Mouse (Mus musculus): Measurements from ENCODE around the gene Trappc12.
"Not testable (repeated sequence)": the region's sequence is repeated elsewhere in the genome, so short reads cannot be mapped to it uniquely, and the experiment has no call there.

The Trappc12 gene

DNA sequence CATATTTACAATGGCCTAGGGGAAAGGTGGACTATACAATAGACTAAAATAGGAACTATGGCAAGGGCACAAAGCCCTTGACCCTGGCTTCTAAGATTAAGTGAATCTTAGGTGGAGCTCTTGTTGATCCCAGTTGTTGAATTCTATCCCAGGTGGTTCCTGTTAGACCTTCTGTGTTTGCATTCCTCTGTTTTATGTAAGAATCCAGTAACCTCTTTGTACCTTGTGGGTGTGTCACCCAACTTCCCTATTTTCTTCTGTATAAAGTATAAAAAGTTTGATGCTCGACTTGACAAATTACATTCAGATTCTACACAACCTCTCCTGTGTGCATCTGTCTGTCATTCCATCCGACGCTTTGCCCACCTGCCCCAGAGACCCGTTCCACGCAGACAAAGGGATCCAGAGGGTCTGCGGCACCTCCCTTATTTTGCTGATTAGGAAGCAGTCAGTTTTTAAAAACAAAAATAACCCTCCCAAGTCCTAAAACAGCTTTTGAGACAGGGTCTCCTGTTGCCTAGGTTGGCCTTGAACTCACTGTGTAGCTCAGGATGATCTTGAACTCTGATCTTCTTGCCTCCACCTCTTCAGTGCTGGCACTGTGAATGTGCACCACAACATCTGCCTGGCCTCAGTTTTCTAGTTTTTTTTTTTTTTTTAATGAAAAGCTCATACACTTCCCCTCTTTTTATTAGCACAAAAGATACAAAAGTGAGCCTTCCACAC lies 16.6 kb downstream of the Trappc12 start:
- not testable (repeated sequence) for DNase-seq (ENCODE audit: low spot score)

DNA sequence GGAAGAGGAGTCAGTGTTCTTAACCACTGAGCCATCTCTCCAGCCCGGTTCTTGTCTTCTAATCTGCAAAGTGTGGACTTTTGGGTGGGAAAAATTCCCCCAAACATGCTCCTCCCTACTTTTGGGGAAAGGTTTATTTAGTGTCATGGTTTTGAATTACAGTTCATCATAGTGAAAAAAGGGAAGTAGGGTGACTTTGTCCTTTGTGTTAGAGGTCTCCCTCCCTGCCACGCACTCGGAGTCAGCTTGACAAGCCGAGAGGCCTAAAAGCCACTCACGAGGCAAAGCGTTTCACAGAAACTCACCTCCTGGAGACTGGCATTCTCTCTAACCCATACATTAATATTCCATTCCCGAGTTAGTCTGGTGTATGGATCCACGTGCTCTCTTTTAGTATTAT lies 17.6 kb downstream of the Trappc12 start:
- no peak for DNase-seq (ENCODE audit: low spot score)

DNA sequence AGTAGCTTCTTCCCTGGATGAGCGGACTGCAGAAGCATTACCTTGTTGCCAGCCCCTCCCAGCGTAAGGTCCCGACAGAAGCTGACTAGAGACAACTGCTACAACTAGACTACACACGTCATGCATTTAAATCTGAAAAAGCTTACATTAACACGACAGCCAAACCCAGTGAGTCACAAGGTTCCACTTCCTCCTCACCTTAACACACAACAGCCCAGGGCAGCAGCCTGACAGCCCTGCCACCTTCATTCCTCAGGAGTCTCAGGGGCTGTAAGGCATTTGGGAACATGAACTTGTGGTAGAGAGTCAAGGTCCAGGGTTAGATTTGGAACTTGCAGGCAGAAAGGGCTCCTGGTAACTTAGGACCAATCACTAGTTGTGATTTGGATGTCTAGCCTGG lies 23.2 kb downstream of the Trappc12 start:
- no peak for DNase-seq (ENCODE audit: low spot score)

- no peak for DNase-seq (ENCODE audit: low spot score)
Measured at GRCm38 (mm10) chr12:28726204-28726603, 24.1 kb downstream of the Trappc12 start.

- no peak for DNase-seq (ENCODE audit: low spot score)
Measured at GRCm38 (mm10) chr12:28724366-28724765, 25.9 kb downstream of the Trappc12 start.

DNA sequence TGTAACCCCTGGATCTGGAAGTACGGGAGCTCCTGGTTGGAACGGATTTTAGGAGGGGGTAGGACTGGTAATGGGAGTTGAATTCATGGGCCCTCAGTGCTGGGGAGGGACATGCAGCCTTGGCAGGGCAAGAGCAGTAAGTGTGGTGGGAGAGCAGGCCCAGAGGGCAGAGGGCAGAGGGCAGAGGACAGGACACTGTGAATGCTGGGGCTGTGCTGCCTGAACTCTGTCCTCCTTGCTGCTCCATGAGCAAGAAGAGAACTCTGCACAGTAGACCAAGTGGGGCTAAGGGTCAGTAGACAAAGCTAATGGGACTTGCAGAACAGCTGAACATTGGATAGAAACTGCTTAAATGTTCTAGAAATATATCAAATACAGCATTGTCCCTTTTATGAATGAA lies 32.2 kb downstream of the Trappc12 start:
- no peak for DNase-seq (ENCODE audit: low spot score)

DNA sequence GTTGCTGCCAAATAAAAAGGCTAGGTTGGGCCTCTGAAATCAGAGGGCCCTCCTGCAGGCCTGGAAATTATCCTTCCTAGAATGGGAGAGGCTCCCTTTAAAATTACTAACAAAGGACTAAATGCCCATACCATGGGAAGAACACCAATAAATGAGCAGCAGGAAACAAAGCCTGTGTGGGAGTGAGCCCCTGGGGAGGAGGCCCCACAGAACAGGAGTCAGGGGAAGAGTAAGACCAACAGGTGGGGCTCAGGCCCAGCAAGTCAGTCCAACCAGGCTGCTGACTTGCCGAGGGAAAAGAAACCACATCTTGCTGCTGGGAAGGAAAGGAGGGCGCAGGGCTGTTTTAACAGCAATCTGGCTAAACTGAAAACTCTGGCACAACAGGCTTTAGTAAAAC lies 33.2 kb downstream of the Trappc12 start:
- DNase-seq (ENCODE audit: low spot score), result no peak

DNA sequence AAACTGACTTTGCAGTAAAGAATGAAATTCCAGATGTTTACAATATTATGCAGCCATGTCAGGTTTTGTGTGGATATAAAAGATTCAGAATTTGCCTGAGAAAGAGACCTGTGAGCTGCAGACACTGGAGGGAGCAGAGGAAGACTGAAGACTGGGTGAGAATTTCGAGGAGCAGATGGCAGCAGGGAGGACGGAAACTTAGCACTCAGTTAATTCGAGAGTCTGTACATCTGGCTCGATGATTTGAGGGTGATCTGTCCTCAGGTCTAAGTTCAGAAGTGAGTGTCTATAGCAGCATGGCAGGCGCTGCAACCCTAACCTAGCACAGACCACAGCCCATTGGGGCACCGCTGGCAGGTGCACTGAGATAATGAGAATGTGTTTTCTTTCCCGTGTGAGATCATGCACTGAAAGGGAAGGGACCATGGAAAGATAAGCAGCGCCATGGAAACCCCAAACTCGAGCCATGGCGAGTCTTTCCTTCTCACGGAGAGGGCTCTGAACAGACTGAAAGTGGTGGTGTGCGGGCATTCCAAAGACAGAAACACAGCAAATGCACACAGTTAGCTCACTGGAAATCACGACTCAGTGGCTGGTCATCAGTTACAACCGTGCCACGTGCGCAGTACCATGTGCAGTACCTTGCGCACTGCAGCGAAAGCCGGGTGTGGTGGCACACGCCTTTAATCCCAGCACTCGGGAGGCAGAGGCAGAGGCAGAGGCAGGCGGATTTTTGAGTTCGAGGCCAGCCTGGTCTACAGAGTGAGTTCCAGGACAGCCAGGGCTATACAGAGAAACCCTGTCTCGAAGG lies 35.2 kb downstream of the Trappc12 start:
- DNase-seq (ENCODE audit: low spot score), result no peak

DNA sequence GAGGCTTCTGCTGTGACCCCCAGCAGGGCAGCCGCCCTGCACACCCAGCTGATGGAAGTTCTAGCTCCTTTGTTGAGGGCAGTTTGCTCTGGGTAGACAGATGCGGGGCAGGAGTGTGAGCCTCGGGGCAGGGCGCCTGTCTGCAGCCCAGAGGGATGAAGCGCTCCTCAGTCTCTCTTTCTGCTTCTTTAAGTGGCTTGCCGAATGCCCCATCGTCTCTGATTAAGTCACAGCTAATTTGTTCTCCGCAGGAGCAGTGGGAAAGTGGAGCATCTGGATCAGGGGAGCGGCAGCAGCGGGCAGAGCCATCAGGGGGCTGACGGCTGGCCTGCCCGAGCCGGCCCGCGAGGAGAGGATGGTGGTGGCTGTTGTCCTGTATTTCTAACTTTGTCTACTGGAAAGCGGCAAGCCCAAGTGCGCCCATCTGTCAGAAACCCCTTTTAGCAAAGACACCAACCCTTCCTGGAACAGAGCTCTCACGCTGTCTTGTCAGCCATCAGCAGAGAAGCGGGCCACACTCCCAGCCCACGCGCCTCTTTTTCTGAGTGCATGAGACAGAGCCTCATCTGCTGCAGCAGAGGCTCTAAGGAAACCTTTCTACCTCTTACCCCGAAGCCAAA lies 39.6 kb downstream of the Trappc12 start:
- peak; percentile 81 for DNase-seq (ENCODE audit: low spot score)

DNA sequence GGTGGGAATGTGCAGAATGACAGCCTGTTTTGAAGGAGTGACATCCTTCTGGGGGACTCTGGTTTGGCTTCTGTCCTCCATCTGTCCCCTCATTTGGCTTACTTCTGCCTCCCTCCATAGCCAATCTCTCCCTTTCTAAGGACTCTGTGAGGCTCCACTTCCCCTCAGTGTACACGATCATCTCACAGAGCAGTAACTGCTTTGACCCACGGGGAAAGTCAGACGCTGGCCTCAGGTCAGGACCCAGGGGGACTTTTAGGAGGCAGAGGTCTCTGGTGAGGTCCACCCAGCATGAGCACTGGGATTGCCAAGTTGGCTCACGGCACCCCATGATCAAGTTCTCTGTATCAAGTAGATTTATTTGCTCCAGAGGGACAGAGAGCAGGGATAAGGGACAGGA lies 42.1 kb downstream of the Trappc12 start:
- DNase-seq (ENCODE audit: low spot score), result no peak

GRCm38 (mm10) chr12:28705204-28705603 lies 45.1 kb downstream of the Trappc12 start:
- no peak for DNase-seq (ENCODE audit: low spot score)

DNA sequence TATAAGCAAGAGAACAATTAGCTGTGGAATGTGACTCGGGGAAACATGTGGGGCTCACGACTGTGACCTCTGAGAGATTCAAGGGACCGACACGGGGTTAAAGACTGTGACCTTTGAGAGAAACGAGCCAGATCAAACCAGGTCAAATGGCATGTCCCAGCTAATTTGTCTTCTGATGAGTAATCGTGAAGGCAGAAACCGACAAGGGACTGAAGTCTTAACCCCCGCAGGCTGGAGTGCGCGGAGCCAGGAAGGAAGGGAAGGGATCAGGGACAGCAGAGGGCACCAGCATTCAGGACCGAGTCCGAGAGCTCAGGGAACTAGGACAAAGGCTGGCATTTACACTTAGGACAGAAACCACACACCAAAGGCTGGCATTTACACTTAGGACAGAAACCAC lies 45.9 kb downstream of the Trappc12 start:
- DNase-seq (ENCODE audit: low spot score), result no peak

- DNase-seq (ENCODE audit: low spot score), result peak; percentile 68
Measured at GRCm38 (mm10) chr12:28701302-28701701, 49.0 kb downstream of the Trappc12 start.

- no peak for DNase-seq (ENCODE audit: low spot score)
Measured at GRCm38 (mm10) chr12:28700561-28701025, 49.7 kb downstream of the Trappc12 start.

- DNase-seq (ENCODE audit: low spot score), result no peak
Measured at GRCm38 (mm10) chr12:28700101-28700511, 50.2 kb downstream of the Trappc12 start.

DNA sequence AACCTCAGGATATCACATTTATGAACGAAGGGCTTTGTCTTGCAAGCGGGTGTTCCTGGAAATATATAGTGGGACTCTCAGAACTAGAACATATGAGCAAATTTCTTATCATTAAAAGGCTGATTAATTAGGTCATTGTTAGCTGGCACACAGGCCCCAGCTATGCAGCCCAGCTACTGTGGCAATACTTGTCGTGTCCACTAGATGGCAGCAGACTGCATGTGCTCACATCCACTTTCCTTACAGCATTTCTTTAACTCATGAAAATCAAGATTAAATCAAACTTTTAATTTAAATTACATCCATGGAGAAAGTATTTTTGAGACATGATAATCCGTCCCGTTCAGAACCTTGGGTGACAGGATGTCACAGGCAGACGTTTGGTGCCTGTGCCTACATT lies 50.6 kb downstream of the Trappc12 start:
- peak; percentile 83 for DNase-seq (ENCODE audit: low spot score)

- no peak for DNase-seq (ENCODE audit: low spot score)
Measured at GRCm38 (mm10) chr12:28699086-28699485, 51.2 kb downstream of the Trappc12 start.

GRCm38 (mm10) chr12:28697821-28698595 lies 52.3 kb downstream of the Trappc12 start:
- DNase-seq (ENCODE audit: low spot score), result no peak

GRCm38 (mm10) chr12:28694776-28695175 lies 55.5 kb downstream of the Trappc12 start:
- DNase-seq (ENCODE audit: low spot score), result no peak

DNA sequence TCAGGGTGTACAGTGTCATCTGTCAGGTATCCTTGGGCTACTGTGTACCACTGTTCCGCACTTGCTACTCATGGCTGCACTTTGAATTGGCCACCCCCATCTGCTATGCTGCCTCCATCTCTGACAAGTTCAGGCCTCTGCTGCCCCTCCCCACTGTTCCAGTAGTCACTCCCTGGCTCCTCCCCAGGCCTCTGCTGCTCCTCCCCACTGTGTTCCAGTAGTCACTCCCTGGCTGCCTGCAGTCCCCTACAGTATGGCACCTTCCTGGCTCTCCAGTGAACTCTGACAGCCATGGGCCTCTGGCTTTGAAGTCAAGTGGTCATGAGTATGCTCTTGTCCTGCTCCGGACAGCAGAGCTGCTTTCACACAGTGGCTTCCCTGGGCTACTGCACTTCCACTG lies 56.0 kb downstream of the Trappc12 start:
- DNase-seq (ENCODE audit: low spot score), result no peak

DNA sequence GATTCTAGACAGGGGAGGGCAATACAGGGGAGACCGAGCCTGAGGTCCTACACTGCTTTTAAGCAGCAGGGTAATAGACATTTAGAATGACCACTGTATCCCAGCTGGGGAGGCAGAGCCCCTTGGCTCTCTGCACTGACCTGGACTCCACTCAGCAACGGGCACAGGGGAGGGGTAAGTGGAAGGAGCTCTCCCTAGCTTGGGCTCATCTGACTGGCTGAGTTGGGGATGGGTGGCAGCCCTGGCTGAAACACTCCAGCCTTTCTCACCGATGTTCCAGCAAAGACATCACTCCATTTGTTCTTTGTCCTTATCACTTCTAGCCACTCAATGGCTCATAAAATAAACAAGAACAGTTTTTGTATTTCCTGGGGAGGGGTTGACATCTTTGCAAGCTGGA lies 56.5 kb downstream of the Trappc12 start:
- DNase-seq (ENCODE audit: low spot score), result no peak

DNA sequence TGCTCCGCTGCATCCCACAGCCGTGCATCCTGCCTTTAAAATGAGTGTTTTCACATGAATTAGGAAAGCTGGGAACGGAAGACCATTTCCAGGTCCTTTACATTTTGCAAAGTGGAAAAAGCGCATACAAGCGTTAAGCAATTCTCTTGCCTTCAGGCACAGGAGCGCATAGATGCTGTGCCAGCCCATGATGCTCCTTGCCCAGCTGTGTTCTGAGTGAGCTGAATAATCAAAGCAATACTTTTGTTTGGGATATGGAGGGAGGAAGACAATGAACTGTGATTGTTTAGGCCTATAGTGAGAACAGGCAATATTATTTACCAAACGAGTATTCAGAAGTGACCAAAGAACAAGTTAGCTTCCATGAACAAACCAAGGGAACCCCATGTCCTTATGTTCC lies 59.5 kb downstream of the Trappc12 start:
- DNase-seq (ENCODE audit: low spot score), result no peak

All from left cerebral cortex, adult 11 months (tissue).